8 mouse cellular contexts compared by ENCODE assay signal in genomic region chr12:87299657-87300440, GRCm38 (mm10). TPM values are rescaled to one million over a fixed set of nuclear protein-coding genes. Genes with fewer than 3 reads are reported as not detected.
DNase-seq lines count a peak whose midpoint lies in the region; ATAC-seq and TF ChIP-seq lines count a peak whose summit lies in the region.

Gene Ism2 (minus strand): TSS chr12:87299705.

- H3K27me3 ChIP-seq in heart, embryonic 12.5 days (replicated peaks), result peaks cover 8% of the 10 kb centered on the region; the same call in 1 of the 2 replicates
- H3K27me3 ChIP-seq in kidney, postnatal 0 days (ENCODE audit: insufficient read depth, low read length), result 0 out of 2 replicates have a peak, but pooled peaks cover 4% of the 10 kb centered on the region

- H3K36me3 ChIP-seq in heart, embryonic 12.5 days, result no peaks in the 10 kb centered on the region
- H3K36me3 ChIP-seq in kidney, postnatal 0 days (ENCODE audit: insufficient read depth, low read length), result no peaks in the 10 kb centered on the region

- peaks cover 10% of the 10 kb centered on the region for H3K4me1 ChIP-seq in heart, embryonic 12.5 days (replicated peaks)
- no peaks in the 10 kb centered on the region for H3K4me1 ChIP-seq in kidney, postnatal 0 days (replicated peaks; ENCODE audit: insufficient read depth, low read length)

- under 1% methylated on average over 86 of the region's 86 CpGs for WGBS in heart, embryonic 12.5 days
- under 1% methylated on average over 72 of the region's 86 CpGs for WGBS in kidney, postnatal 0 days

- ATAC-seq in heart, embryonic 12.5 days (ENCODE audit: insufficient number of reproducible peaks, low FRiP score), result peak; percentile 71
- peak; percentile 71 for ATAC-seq in kidney, postnatal 0 days (replicated peaks; ENCODE audit: low FRiP score, low read depth)

- DNase-seq in right cerebral cortex, postnatal 14 days, result peak; percentile 19
- no peak for DNase-seq in right cerebral cortex, adult 2 months (ENCODE audit: low spot score in 2 of 2)
- peak; percentile 23 to 60 for DNase-seq in cerebellum, postnatal 10 days
- peak; percentile 22 for DNase-seq in kidney, postnatal 0 days (ENCODE audit: low spot score)
- peak; percentile 46 to 68 for DNase-seq in lung, postnatal 4 days
- DNase-seq in right cerebral cortex, postnatal 4 days, result peak; percentile 32
- no peak for DNase-seq in spleen, postnatal 10 days (ENCODE audit: low spot score in 2 of 2)

- no peak for TF ChIP-seq CTCF in kidney, postnatal 0 days (IDR thresholded peaks at IDR 0.05; ENCODE audit: low read depth)

- H3K4me2 ChIP-seq in heart, embryonic 12.5 days, result peak within 1 kb of the TSS; percentile 99
- H3K4me2 ChIP-seq in kidney, postnatal 0 days (ENCODE audit: low read length), result peak within 1 kb of the TSS; percentile 99

- H3K9ac ChIP-seq in heart, embryonic 12.5 days, result peak within 1 kb of the TSS; percentile 80
- peak within 1 kb of the TSS; percentile 68 for H3K9ac ChIP-seq in kidney, postnatal 0 days (ENCODE audit: low read depth, low read length)

- no peaks in the 10 kb centered on the region for H3K9me3 ChIP-seq in heart, embryonic 12.5 days (replicated peaks)
- no peaks in the 10 kb centered on the region for H3K9me3 ChIP-seq in kidney, postnatal 0 days (replicated peaks; ENCODE audit: low read length)

- H3K4me3 ChIP-seq in heart, embryonic 12.5 days, result peak within 1 kb of the TSS; percentile 81
- H3K4me3 ChIP-seq in kidney, postnatal 0 days (replicated peaks; ENCODE audit: low read depth, low read length), result peak within 1 kb of the TSS; percentile 75

- H3K27ac ChIP-seq in heart, embryonic 12.5 days (ENCODE audit: poor library complexity, severe bottlenecking), result no peak within 1 kb of the TSS
- no peak within 1 kb of the TSS for H3K27ac ChIP-seq in kidney, postnatal 0 days

RNA-seq across cellular contexts. Expression of gene Ism2, which starts in this region (rescaled TPM):
- polyA plus RNA-seq in heart, embryonic 12.5 days (2016; fragmentation: Nextera tagmentation; extraction: Ambion mirVana), result 0.92 and 1.1 TPM in 2 replicates
- 0.39 and 0.46 TPM in 2 replicates for polyA plus RNA-seq in kidney, postnatal 0 days (2015; fragmentation: Nextera tagmentation; extraction: Ambion mirVana)

Comparison
In these comparisons a context has a peak if more than half of its experiments do, and no peak if none do; other contexts are left out.
1. DNase-seq: peak in right cerebral cortex, postnatal 14 days (single experiment), cerebellum, postnatal 10 days (2 of 2), lung, postnatal 4 days (2 of 2) and right cerebral cortex, postnatal 4 days (single experiment); none in right cerebral cortex, adult 2 months (0 of 2) and spleen, postnatal 10 days (0 of 2).
2. Peak in DNase-seq, ATAC-seq, H3K4me3 ChIP-seq, H3K9ac ChIP-seq and H3K4me2 ChIP-seq in kidney, postnatal 0 days; RNA of the gene not detected or under 1 TPM.